Mouse (Mus musculus) liver, adult (tissue): ENCODE measurements around the gene Cyp2c23.

ENCODE experiments used
- GATA4 ChIP-seq: IDR thresholded peaks from 2 replicates; pipeline ENCODE4 v1.6.1; 2014; ENCODE audit warnings: mild to moderate bottlenecking, low read length; ENCODE audit not compliant: insufficient replicate concordance

The Cyp2c23 gene

GRCm38 (mm10) chr19:43965496-43966085 is 63.4 kb downstream of the Cyp2c23 start:
- no peak for TF ChIP-seq GATA4

DNA sequence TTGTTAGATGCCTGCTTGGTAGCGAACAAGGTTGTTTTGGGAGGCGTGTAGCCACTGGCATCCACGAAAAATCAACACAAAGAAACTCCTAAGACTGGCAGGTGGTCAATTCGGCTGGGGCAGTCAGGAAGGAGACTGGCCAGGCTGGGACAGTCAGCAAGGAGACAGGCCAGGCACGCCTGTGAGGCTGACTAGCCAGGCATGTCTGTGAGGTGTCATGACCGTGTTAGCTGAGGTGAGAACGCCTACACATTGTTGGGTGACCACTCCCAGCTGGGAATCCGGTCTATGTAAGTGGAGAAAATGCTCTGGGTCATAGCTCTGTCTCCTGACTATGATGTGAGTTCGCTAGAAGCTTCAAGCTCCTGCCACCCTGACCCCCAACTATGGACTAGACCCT is 66.2 kb downstream of the Cyp2c23 start:
- TF ChIP-seq GATA4 = no peak

- no peak for TF ChIP-seq GATA4
These were observed 67.8 kb downstream of the Cyp2c23 start for GRCm38 (mm10) chr19:43961185-43961584.

DNA sequence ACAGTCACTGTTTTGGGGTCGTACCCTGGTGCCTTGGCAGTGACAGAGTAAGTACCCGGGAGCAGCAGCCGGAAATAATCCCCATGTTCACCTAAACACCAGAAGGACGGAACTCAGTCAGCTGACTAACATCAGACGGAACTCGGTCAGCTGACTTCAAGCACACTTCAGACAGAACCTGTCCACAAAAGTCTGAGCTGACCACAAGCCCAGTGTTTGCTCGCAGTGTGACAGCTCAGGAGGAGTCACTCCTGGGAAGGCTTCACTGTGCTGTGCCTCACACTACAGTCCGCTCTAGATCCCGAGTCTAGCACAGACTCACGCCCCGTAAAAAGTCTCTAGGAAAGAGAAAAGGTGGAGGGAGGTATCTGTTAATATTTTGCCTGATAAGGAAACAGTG is 69.0 kb downstream of the Cyp2c23 start:
- no peak for TF ChIP-seq GATA4

GRCm38 (mm10) chr19:43959162-43959561 is 69.8 kb downstream of the Cyp2c23 start:
- no peak for TF ChIP-seq GATA4

- TF ChIP-seq GATA4 = no peak
These were observed 71.1 kb downstream of the Cyp2c23 start for GRCm38 (mm10) chr19:43957881-43958280.

- no peak for TF ChIP-seq GATA4
These were observed 71.6 kb downstream of the Cyp2c23 start for GRCm38 (mm10) chr19:43957402-43957801.

GRCm38 (mm10) chr19:43955266-43955665 is 73.7 kb downstream of the Cyp2c23 start:
- no peak for TF ChIP-seq GATA4
